Mouse (Mus musculus) gonadal fat pad, adult 2 months (tissue): ENCODE data around the gene Ffar2. TPM values are rescaled to one million over a fixed set of nuclear protein-coding genes. Genes with fewer than 3 reads are reported as not detected.
"Not testable (repeated sequence)": the region's sequence is repeated elsewhere in the genome, so short reads cannot be mapped to it uniquely, and the experiment has no call there.

Source experiments
- DNase-seq: peaks from one replicate; pipeline ENCODE4 v3.0.0-alpha.2; 2012; ENCODE audit warnings: low read depth
- polyA plus RNA-seq: library from polyadenylated mRNA; depleted of rRNA; stranded (reverse); fragments of >200 nt; gene quantifications from 2 replicates; pipeline ENCODE4 v1.2.3, GENCODE M21; 2012; rRNA removed

Ffar2 gene
- polyA plus RNA-seq = 45.9 and 62.5 TPM in 2 replicates

- DNase-seq = no peak
Measured at GRCm38 (mm10) chr7:30823675-30824074, at the start of gene Ffar2. Gene Ffar2, minus strand, starts transcription at chr7:30823775.

GRCm38 (mm10) chr7:30873083-30873482 lies 49.5 kb upstream of the Ffar2 start:
- DNase-seq = no peak

GRCm38 (mm10) chr7:30863386-30863785 lies 39.8 kb upstream of the Ffar2 start:
- no peak for DNase-seq

DNA sequence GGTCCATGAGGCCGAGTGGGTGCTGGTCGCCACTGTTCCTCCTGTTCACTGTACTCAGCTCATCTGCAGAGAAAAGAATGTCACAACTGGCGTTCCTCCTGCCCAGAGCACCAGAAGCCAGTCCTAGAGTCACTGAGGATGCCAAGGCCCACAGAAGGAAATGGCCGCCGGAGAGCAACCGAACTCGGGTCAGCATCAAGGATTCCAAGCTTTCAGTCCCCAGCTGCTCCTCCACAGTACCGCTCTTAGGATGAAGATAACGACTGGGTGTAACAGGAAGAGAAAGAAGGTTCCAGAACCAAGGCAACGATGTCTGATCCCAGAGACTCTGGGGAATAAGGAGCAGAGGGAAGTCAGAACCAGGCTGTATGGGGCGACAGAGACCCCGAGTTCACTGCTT lies 37.9 kb upstream of the Ffar2 start, which contains the start of gene Ffar1:
TSS of gene Ffar1 (minus strand) at position 101 of the 400 bp plus-strand sequence.
- DNase-seq = no peak

- DNase-seq = no peak
Measured at GRCm38 (mm10) chr7:30859635-30860402, 36.2 kb upstream of the Ffar2 start.

DNA sequence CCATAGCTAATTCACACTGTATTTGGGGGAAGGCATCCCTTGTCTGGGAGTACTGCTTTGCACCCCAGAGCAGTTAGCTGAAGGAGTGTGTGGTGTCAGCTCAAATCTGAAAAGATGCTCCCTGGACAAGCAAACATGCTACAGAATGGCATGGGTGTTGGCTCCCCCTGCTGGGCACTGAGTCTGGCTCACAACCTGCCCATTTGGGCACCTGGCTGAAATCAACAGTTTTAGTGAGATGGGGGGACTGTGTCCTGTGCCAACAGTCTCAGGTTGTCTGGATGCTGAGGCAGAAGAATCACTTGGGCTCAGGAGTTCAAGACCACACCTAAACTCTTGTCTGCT lies 35.7 kb upstream of the Ffar2 start:
- peak; percentile 16 for DNase-seq

GRCm38 (mm10) chr7:30857746-30858145 lies 34.2 kb upstream of the Ffar2 start:
- DNase-seq = no peak

GRCm38 (mm10) chr7:30856078-30856477 lies 32.5 kb upstream of the Ffar2 start, which contains the start of gene Ffar3:
Gene Ffar3, minus strand, starts transcription at chr7:30856178.
- DNase-seq = no peak

DNA sequence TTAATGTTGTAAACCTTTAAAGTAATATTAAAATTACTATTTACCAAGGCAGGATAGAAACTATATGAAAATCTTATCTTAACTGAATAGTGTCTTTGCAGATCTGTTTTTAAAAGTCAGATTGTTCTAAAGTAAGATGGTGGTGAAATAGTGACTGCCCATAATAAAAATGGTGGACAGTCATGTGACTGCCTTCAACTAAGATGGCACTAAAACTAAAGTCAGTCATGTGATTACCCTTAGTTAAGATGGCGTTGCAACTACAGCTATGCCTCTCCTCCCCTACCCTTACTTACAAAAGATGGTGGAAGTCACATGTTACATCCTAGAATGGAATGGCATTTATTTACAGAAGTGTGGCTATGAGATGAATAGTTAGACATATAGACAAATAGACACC lies 27.8 kb upstream of the Ffar2 start:
- DNase-seq = no peak

DNA sequence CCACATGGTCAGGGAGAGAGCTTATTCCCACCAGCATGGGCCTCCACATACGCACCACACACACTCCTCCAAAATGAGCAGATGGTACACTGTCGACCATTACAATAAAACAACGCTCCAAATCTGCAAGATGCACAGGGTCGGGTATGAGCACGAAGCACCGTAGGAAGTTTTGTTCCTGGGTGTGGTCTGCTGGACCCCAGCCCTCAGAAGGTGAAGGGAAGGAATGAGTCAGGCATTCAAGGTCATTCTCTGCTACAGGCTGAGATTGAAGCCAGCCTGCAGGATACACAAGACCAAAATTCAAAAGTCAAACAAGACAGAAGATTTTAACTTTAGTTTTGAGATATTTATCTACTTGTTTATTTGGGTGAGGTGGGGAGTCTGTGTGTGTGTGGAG lies 24.4 kb upstream of the Ffar2 start:
- no peak for DNase-seq

- no peak for DNase-seq
Measured at GRCm38 (mm10) chr7:30847386-30847785, 23.8 kb upstream of the Ffar2 start.

GRCm38 (mm10) chr7:30846505-30847053 lies 23.0 kb upstream of the Ffar2 start:
- no peak for DNase-seq

- DNase-seq = no peak
Measured at GRCm38 (mm10) chr7:30844676-30845297, 21.2 kb upstream of the Ffar2 start.

DNA sequence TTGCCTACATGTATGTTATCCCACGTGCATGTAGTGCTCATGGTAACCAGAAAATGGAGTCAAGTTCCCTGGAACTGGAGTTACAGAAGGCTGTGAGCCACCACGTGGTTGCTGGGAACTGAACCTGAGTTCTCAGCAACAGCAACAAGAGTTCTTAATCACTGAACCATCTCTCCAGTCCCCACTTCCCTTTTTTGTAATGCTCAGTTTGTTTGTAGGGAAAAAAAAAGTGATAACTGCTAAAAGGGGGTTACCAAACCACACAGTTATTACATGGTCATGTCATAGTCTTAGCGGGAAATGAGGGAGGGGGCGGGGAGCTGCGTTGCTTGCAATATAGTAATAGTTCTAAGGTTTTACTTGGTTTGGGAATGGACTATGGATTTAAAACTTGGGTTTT lies 18.5 kb upstream of the Ffar2 start:
- DNase-seq = no peak

DNA sequence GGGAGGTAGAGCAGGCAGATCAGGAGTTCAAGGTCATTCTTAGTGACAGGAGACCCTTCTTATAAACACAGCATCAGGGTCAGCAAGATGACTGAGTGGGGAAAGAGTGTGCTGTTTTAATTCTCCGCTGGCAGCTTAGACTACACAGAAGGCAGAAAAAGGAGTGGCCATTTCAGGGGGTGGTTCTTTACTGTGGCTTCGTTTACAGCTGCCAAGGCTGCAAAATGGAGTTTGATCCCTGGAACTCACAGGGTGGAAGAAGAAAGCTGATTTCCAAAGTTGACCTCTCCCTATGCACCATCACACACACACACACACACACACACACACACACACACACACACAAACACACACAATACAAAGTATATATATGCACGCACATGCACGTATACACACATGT lies 17.8 kb upstream of the Ffar2 start:
- no peak for DNase-seq

- DNase-seq = no peak
Measured at GRCm38 (mm10) chr7:30840306-30840705, 16.7 kb upstream of the Ffar2 start.

GRCm38 (mm10) chr7:30837277-30837676 lies 13.7 kb upstream of the Ffar2 start:
- DNase-seq = no peak

DNA sequence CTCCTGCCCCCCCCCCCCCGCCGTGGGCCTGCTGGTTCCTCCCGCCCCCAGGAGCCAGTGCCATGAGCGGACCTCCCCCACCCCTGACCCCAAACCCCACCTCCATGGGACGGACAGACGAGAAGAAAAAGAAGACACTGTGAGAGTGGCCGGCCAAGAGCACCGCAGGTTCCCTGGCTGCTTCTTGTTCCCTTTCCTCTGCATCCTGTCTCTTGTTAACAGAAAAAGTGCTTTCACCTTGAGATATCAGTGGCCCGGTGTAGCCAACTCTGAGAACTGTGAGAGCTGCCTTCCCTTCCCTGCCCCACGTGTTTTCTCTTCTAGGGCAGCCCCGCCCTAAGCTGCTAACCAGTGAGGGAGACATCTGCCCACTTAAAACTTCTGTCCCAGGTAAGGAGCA lies 9.1 kb upstream of the Ffar2 start:
- not testable (repeated sequence) for DNase-seq

GRCm38 (mm10) chr7:30832261-30832660 lies 8.7 kb upstream of the Ffar2 start:
- no peak for DNase-seq

DNA sequence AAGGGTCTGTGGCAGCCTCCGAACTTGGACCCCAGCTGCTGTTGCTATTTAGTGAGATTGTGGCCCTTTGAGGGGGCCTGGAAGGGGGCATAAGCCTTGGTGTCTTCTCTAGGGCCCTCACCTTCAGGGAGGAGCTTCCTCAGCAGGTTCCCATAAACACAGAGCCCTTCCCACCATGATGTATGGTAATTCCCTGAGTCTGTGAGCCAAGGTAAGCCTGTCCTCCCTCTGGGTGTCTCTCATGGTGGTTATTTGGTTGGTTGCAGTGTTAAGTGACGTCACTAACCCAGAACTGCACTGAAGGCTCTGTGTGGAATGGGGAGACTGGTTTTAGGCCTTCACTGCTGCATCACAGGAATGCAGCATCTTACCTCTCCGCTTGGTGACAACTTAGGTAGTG lies 5.9 kb upstream of the Ffar2 start:
- no peak for DNase-seq

- not testable (repeated sequence) for DNase-seq
Measured at GRCm38 (mm10) chr7:30828871-30829270, 5.3 kb upstream of the Ffar2 start.

- DNase-seq = no peak
Measured at GRCm38 (mm10) chr7:30826660-30827059, 3.1 kb upstream of the Ffar2 start.

- DNase-seq = no peak
Measured at GRCm38 (mm10) chr7:30824306-30824705, 731 bp upstream of the Ffar2 start.
